Mouse (Mus musculus): ENCODE measurements at regions not wholly inside any gene's neighbourhood (a gene's known extent, or its start where the extent isn't known, plus 50 kb on each side); places are given as distances from the start of the nearest gene placed in this dataset.

GRCm38 (mm10) chr13:97510431-97511261 lies 249.8 kb downstream of the Gm10260 start:
- peak; percentile 5 for DNase-seq

GRCm38 (mm10) chr13:97504949-97505348 lies 255.5 kb downstream of the Gm10260 start:
- no peak for DNase-seq

- DNase-seq, result no peak
Observed at GRCm38 (mm10) chr13:97503955-97504739, 256.3 kb downstream of the Gm10260 start.

GRCm38 (mm10) chr13:97503391-97503790 lies 257.0 kb downstream of the Gm10260 start:
- no peak for DNase-seq

GRCm38 (mm10) chr13:97500155-97500554 lies 259.2 kb downstream of the Enc1 start:
- DNase-seq, result no peak

- no peak for DNase-seq
Observed at GRCm38 (mm10) chr13:97498981-97499380, 258.1 kb downstream of the Enc1 start.

GRCm38 (mm10) chr13:97497928-97498327 lies 257.0 kb downstream of the Enc1 start:
- DNase-seq, result no peak

GRCm38 (mm10) chr13:97494770-97495169 lies 253.9 kb downstream of the Enc1 start:
- no peak for DNase-seq

- DNase-seq, result no peak
Observed at GRCm38 (mm10) chr13:97493836-97494235, 252.9 kb downstream of the Enc1 start.

- DNase-seq, result no peak
Observed at GRCm38 (mm10) chr13:97492958-97493735, 252.2 kb downstream of the Enc1 start.

GRCm38 (mm10) chr13:97491865-97492847 lies 251.3 kb downstream of the Enc1 start:
- DNase-seq, result no peak

- no peak for DNase-seq
Observed at GRCm38 (mm10) chr13:97490131-97490530, 249.2 kb downstream of the Enc1 start.

- no peak for DNase-seq
Observed at GRCm38 (mm10) chr13:97489721-97490120, 248.8 kb downstream of the Enc1 start.

- no peak for DNase-seq
Observed at GRCm38 (mm10) chr13:97489029-97489428, 248.1 kb downstream of the Enc1 start.

GRCm38 (mm10) chr13:97488518-97488917 lies 247.6 kb downstream of the Enc1 start:
- DNase-seq, result no peak

- no peak for DNase-seq
Observed at GRCm38 (mm10) chr13:97487746-97488473, 247.0 kb downstream of the Enc1 start.

- no peak for DNase-seq
Observed at GRCm38 (mm10) chr13:97486490-97486889, 245.6 kb downstream of the Enc1 start.

GRCm38 (mm10) chr13:97485886-97486285 lies 245.0 kb downstream of the Enc1 start:
- DNase-seq, result no peak

- DNase-seq, result no peak
Observed at GRCm38 (mm10) chr13:97484808-97485545, 244.1 kb downstream of the Enc1 start.

GRCm38 (mm10) chr13:97483681-97484080 lies 242.8 kb downstream of the Enc1 start:
- DNase-seq, result no peak
